Mouse (Mus musculus) MEL-GATA-1-ER (cell line): ENCODE data around the gene Cpeb4.

Experiments
- DNase-seq: peaks from one replicate; pipeline ENCODE4 v3.0.0-alpha.2; 2012; ENCODE audit warnings: low read depth; ENCODE audit errors: extremely low read depth

The Cpeb4 gene

GRCm38 (mm10) chr11:31846771-31847468 lies 25.1 kb upstream of the Cpeb4 start:
- DNase-seq = no peak

- DNase-seq = no peak
Observed at GRCm38 (mm10) chr11:31847469-31847805, 24.6 kb upstream of the Cpeb4 start.

- DNase-seq = no peak
Observed at GRCm38 (mm10) chr11:31848725-31849124, 23.3 kb upstream of the Cpeb4 start.

GRCm38 (mm10) chr11:31850156-31850775 lies 21.7 kb upstream of the Cpeb4 start:
- DNase-seq = no peak

- DNase-seq = no peak
Observed at GRCm38 (mm10) chr11:31850995-31851394, 21.0 kb upstream of the Cpeb4 start.

GRCm38 (mm10) chr11:31851702-31852560 lies 20.1 kb upstream of the Cpeb4 start:
- DNase-seq = no peak

GRCm38 (mm10) chr11:31854955-31855354 lies 17.1 kb upstream of the Cpeb4 start:
- no peak for DNase-seq

- DNase-seq = no peak
Observed at GRCm38 (mm10) chr11:31857479-31857878, 14.5 kb upstream of the Cpeb4 start.

GRCm38 (mm10) chr11:31861149-31861890 lies 10.7 kb upstream of the Cpeb4 start:
- peak; percentile 79 for DNase-seq

GRCm38 (mm10) chr11:31867976-31868375 lies 4.0 kb upstream of the Cpeb4 start:
- no peak for DNase-seq

- DNase-seq = peak; percentile 89
Observed at GRCm38 (mm10) chr11:31870285-31871010, 1.6 kb upstream of the Cpeb4 start.

- DNase-seq = no peak
Observed at GRCm38 (mm10) chr11:31871135-31871541, 873 bp upstream of the Cpeb4 start.

GRCm38 (mm10) chr11:31872546-31873261 lies 693 bp downstream of the Cpeb4 start:
- DNase-seq = no peak

- no peak for DNase-seq
Observed at GRCm38 (mm10) chr11:31874071-31874470, 2.1 kb downstream of the Cpeb4 start.

GRCm38 (mm10) chr11:31883671-31884070 lies 11.7 kb downstream of the Cpeb4 start:
- DNase-seq = no peak

- DNase-seq = no peak
Observed at GRCm38 (mm10) chr11:31885765-31886164, 13.8 kb downstream of the Cpeb4 start.

- DNase-seq = no peak
Observed at GRCm38 (mm10) chr11:31888229-31888628, 16.2 kb downstream of the Cpeb4 start.

GRCm38 (mm10) chr11:31892152-31892551 lies 20.1 kb downstream of the Cpeb4 start:
- DNase-seq = no peak

- no peak for DNase-seq
Observed at GRCm38 (mm10) chr11:31893639-31894038, 21.6 kb downstream of the Cpeb4 start.

GRCm38 (mm10) chr11:31896065-31896792 lies 24.2 kb downstream of the Cpeb4 start:
- no peak for DNase-seq
